Mouse (Mus musculus) WW6 (cell line): ENCODE data around the gene Cdh10.

Experiments used
- DNase-seq: peaks from one replicate; pipeline ENCODE4 v3.0.0-alpha.2; 2013; ENCODE audit warnings: low read depth, low spot score

The Cdh10 gene

DNA sequence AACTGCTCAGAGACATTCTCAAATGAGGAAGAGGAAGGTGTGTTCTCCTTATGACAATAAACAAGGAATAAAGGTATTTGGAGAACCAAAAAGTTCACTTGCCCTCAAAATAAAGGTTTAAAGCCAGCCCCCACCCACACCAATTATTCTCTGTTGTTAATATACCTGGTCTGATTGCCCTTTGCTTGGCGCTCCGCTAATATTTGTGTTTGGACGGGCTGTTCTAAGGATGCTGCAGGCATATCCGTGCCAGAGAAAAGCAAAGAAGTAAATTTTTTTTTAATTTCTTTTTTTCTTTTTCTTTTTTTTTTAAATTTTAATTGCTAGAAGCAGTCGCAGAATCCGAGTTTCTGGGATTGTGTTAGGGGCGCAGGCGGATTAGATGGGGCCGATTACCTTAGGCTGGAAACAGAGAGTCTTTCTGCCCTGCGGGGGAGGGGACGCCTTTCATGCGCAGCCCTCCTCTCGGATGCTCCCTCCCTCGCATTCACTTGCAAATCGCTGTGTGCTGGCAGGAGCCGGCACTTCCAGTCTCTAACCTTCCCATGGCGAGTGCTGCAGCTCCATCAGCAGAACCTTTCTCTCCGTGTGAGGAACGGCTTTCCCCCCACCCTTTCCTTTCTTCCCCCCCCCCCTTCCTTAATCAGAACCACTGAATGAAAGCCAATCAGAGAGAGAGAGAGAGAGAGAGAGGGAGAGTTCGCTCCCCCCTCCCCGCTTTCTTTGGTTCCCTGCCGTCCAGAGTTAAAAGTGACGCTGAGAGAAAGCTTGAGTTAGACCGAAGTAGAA is at the start of gene Cdh10:
Cdh10 (plus strand) TSS at position 763 of the 789 bp plus-strand sequence.
- DNase-seq, result peak; percentile 43

DNA sequence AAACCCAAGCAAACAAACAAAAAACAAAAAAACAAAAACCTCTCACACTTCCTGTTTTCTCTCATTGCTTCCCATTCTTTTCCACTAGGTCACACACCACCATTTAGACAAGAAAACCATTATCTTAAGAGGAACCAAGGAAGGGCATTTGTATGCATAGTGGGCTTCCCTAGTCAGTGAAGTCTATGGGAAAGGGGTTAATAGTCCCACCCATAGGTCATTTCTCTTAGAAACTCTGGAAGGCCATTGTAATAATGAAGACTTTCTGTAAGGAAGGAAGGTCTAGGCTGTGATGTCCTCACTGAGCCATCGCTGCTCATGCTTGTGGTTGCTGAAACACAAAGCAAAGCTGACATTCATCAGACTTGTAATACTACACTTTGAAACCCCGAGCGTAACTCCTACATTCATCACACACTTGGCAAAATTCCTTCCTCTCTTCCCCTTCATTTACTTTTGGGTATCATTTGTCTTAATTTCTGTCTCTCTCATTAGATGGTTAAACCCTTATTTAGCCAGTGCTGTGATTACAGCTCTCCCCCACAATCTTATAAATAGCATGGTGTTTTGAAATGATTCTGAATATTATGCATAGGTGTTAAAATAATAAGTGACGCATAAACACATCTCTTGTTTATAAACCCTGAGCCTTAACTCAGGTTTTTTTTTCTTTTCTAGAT is 9.5 kb upstream of the Cdh10 start:
- DNase-seq, result no peak

DNA sequence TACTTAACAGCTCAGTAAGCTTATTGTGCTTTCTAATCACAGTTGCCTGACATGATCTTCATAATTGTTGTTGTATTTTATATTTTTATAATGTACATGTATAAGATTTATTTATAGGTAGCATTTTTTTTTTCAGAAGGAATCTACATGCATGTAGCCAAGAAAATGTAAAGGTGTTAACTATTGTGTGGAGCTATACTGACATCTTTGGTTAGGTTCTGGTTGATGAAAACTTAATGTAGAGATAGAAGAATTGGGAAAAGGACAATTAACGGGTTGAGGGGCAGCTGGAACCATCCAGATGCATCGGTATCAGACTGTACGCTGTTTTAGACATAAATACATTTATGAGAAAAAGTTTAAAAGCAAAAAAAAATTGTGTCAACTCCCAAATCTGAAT is 1.0 kb upstream of the Cdh10 start:
- DNase-seq, result no peak

DNA sequence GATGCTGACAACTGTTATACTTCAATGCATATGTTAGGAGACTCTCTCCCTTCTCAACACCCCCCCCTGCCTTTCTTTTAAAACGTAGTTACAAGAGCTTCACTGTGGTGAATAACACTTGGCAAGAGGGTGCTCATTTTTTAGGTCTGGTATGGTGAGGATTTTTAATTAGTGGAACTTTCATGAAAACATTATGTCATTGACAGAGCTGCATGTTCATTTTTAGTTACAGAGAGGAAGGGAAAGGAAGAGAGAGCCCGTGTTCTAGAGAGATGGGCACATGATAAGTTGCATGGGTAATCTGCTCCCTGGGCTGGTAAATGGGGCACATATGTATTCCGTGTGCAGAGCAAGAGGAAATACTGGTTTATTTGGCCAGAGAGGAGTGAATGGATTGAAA is 1.5 kb downstream of the Cdh10 start:
- DNase-seq, result no peak

DNA sequence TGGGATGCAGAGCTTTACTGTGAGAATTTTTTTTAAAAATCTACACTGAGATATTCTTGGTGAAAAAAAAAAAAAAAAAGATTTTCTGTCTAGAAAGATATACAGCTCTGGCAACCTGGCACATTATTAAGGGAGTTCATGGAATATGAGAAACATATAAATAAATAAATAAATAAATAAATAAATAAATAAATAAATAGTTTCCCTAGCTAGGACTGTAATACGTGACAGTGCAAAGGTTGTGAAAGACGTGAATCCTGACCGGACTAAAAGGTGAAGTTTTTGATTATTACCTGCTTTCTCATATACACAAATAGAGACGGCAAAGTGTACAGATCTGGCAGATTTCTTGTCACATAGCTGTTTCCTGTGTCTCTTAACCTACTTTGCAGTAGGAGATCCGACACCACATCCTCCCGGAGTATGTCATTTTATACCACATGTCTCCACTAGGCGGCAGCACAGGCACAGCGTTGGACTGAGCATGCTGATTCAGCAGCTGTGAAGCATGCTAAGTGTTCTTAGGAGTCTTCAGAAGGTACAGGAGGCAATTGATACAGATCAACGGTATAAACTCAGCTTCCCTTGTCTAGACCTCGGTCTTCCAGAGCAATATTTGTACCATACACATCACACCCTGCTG is 2.5 kb downstream of the Cdh10 start:
- peak; percentile 43 for DNase-seq

DNA sequence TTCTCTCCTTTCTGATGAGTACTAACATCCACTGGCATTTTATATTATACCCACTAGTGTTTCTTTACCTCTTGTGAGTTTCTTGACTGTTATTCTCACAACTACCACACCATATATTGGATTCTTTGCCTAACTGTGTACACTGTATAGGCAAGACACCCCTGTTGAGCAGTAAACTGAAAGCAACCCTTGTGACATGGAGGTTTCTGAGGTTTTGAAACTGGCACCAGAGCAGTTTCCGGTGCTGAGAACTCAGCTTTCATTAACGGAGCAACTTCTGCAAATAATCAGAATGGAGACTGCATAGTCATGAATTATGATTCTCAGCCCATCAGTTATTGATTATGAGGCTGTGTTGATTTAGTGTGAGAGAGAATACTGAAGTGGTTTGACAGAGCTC is 4.7 kb downstream of the Cdh10 start:
- no peak for DNase-seq

DNA sequence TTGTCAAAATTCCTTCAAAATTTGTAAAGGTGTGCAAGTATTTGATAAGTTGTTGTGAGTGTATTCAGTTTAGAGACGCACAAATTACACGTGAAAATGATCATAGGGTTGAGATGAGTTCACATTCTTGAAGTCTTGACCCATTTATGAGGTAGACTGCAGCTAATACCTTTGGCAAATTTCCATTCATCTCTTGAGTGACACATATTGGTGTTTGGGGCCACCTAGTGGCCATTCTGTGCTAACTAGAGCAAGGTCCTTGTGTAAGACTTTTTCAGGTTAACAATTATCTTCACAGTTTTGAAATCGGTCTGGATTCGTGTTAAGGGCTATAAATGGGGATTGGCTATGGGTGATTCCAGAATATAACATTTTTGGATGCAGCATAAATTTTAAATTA is 13.5 kb downstream of the Cdh10 start:
- no peak for DNase-seq

DNA sequence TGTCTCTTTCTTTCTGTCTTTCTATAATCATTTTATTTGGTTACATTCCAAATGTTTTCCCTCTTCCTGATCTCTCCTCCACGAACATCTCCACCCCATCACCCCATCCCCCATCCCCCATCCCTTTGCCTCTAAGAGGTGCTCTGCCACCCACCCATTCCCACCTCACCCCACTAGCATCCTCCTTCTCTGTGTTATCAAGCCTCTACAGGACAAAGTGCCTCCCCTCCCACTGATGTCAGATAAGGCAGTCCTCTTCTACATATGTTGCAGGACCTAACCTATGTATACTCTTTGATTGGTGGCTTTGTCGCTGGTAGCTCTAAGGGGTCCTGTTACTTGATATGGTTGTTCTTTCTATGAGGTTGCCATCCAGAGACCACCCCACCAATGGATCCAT is 23.0 kb downstream of the Cdh10 start:
- no peak for DNase-seq

DNA sequence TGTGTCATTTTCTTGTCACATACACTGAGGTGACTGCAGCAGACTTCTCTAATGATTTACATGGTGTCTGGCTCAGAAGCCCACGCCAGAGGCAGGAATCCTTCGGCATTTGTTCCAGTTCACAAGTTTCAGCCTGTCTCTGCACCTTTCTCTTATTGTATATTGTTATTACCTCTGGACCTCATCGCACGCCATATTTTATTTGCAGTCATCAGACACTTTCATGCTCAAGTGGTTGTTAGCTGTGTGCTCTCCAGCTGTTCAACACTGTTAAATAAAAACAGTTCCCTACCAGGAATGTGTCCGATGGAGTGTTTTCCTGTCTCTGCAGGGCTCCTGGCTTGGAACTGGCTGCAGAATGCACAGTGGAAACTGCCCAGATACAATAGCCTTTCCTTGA is 26.1 kb downstream of the Cdh10 start:
- DNase-seq, result no peak

DNA sequence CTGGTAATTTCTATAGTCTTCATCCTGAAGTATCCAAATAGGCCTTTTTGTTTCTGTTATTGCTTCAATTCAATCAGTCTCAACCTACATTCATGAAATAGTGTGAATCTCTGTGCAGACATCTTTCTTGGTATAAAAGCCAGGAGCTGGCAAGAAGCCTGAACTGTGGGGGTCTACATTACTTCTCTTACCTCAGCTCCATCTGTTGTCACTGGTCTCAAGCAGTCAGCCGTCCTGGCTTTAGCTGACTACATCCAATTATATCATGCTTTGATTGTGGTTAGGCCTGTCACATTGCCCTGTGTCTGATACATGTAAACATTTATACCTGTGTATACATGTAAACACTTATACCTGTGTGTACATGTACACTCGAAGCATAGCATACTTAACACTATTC is 31.8 kb downstream of the Cdh10 start:
- DNase-seq, result no peak

DNA sequence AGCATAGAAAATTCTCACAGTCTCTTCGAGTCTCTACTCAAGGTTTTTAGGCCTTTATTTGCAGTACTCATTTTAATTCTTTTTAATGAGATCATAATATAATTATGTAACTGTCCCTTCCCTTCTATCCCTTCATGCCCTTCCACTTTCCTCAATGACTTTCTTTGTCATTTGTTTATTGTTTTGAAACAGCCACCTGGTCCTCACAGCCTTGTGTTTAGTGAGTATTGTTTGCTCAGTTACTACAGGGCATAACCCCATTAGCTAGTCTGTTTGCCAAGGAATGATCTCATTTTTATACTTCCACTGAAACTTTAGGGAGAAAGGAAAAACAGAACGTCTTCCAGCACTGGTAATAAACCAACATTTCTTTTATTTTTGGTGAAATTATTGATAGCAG is 39.4 kb downstream of the Cdh10 start:
- DNase-seq, result no peak

DNA sequence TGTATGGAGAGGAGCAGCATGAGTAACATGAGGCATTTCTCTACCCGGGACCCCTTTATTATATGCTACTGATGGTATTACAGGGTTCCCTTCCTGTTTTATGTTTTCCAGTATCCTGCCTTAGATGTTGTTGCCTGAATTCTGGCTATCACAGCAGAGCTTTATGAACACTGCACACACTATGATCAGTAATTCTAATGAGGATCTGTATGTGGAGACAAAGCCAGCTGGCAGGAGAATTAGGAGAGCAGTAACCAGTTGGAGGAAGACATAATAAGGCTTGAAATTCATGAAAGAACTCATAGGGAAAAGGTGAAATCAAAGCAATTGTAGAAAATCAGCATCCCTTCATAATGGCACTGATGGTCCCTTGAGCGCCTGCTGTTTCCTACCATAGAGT is 51.1 kb downstream of the Cdh10 start:
- no peak for DNase-seq

DNA sequence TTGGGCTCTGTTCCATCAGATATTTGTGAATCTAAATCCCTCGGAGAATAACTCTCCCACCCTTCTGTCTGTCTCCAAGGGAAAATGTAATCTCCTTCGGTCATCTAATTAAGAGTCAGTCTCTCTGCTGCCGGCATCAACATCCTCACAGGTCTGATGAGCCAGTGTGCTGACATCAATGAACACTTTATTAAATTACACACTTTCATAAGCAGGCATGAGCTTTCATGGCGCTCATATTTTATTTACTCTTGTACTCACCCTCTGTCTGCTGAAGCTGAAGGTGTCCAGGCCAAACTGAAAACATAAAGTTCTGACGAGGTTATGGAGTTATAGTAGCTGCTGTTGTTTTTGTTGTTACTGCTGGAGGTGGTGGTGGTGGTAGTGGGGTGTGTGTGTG is 62.7 kb downstream of the Cdh10 start:
- DNase-seq, result no peak

DNA sequence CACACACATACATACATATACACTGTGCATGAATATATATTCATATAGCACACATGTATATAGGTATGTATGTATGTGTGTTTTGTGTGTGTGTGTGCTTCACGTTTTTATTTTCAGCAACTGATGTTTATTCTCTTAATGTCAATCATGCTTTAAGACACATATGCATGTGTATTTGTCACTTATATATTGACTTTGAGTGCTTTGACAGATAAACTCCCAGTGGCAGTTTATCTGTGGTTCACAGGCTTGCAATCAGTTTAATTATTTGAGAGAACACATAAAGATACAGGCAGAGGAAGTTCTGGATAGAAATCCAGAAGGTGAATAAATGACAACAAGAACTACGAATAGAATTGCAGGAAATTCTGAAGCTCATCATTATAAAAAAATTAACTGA is 67.9 kb downstream of the Cdh10 start:
- no peak for DNase-seq

DNA sequence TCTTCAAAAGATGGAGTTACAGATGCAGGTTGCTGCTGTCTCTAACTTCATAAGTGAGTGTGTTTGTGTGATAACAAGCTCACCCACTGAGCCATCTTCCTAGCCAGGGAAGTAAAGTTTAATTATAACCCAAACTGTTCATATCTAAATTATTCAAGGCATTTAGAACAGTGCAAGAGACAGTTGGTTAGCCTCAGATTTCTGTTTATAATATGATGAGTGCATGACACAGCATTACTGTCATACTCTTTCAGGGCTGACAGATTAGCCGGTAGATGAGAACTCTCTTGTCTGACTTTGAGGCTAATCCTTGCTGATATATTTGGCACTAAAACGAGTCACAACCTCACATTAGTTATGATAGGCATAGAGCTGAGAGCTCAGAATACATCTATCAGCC is 70.2 kb downstream of the Cdh10 start:
- DNase-seq, result no peak

DNA sequence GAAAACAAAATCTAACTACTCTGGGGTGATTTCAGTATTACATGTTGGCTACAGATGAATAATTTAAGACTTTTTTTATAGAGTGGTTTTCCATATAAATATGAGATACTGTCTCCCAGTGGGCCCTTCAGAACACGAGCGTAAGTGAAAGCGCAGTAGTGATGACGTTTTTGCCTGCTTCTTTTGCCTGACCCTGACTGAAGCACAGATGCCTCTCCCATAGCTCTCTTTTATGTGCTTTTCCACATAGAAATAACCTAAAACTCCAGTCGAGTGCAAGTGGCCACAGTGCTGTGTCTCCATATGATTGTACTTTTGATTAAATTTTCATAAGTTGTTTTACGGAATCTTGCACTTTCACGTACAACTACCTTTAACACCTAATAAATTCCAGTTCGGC is 71.6 kb downstream of the Cdh10 start:
- DNase-seq, result no peak

DNA sequence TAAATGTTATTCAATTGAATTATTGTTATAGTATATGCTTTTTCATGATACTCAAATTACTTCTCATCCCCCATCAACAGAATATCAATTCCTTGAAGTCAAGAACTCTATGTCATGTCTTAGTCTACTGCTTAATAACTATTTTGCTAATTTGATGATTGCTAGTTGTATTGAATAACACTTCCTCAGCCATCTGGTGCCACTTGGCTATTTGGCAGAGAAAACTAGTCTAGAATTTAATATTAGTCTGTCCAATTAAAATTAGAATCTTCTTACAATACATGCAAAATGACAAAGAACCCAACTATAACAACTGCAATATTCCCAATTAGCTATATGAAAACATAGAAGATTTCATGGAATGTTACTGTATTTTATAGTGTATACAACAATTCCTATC is 82.0 kb downstream of the Cdh10 start:
- no peak for DNase-seq

DNA sequence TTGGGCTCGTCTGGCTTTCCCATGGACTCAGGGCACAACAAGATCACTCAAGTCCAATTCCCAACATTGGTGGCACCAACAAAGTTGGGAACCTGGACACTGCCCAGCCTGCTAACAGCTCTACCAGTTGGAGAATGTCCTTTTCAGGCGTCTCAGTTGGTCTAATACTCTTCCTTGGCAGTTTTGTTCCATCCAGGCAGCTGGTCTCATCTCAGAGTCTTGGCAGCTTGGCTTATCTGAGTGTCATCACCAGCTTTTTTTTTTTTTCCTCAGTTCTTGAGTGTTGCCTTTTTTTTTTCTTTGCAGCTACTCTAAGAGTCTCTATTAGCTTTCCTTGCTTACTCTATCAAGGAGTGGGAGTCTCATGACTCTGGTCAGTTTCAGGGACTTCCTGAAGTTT is 85.4 kb downstream of the Cdh10 start:
- no peak for DNase-seq

DNA sequence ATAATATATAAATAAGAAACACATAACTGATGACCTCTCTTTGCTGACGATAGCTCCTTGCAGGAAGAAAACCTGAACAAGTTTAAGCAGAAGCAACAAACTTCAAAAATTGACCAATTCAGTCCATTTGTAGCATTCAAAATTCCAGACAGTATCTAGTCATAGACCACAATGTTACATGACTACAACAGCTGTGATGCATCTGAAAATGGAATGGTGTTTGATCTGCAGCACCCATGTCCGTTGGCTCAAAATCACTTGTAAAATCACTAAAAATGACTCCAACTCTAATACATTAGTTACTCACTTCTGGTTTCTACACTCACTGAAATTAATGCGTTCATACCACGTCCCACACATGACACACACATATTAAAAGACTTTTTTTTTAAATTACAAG is 91.9 kb downstream of the Cdh10 start:
- no peak for DNase-seq

DNA sequence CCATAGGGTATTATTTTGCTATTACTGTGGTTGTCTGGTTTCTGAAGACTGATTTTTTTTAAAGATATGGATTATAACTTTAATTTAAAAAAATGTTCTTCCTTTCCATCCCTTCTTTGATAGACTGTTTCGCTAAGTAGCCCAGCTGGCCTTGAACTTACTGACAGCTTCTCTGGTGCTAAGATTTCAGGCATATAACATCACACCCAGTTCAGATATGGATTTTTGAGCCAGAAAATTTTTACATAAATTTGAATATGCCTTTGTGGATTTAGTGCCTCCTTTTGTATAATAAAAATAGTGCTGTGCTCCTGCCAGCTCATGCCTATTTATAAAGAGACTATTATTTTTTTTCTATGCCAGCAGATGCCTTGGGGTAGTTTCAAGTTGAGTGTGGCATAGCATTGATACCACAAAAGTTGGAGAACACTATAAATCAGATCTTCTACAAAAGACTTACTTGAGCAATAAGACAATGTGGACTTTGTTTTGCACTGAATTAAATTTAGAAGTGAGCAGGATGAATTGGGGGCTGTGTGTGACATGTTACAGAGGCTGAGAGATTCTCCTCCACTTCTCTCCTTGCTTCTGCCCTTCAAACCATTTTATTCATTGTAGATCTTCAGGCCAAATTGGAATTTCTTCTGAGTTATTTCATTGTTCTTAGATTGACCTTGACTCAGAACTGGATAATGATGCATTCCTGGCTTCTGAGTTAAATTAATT is 106.8 kb downstream of the Cdh10 start:
- no peak for DNase-seq

DNA sequence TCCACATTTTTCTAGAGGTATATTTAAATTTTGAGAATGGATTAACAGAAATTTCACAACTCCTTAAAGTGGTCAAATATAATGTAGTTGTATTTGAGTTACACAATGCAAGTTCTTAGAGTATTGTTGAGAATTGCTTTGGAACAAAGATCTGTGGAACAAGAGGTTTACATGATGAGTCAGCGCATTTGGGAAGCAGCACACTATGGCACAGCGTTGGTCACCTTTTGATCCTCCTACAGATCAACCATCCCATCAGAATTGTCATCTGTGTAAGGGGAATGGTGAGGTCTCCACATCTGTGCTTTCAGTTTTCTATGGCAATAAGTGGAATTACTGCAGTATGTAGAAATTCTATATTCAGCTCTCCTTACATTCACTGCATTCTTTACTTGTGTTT is 108.2 kb downstream of the Cdh10 start:
- no peak for DNase-seq

DNA sequence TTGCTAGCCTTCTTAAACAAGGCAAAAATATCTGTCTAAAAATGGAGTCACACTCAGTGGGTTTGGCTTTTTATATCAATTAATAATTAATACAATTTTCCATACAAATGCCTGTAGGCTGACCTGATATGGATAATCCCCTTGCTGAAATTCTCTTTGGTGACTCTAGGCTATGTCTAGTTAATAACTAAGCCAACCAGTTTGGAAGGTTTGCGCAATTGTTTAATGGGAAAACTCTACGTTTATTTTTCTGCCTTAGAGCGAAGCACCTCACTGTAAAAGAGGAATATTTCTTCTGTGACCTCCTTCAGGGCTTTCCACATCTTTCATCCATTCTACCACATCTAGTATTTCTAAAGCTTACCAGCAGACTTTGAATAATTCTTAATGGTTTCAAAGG is 133.5 kb downstream of the Cdh10 start:
- DNase-seq, result no peak
